ENCODE assay signal across 12 mouse cellular contexts in genomic region chr7:141087894-141088293, GRCm38 (mm10). TPM values are rescaled to one million over a fixed set of nuclear protein-coding genes. Genes with fewer than 3 reads are reported as not detected.
DNase-seq lines count a peak whose midpoint lies in the region; TF ChIP-seq lines count a peak whose summit lies in the region.
"Had no signal": no experiment of that assay in that cellular context is flagged by ENCODE, and none has a peak within 500 bp of the region (broad histone marks: within the 10 kb centered on the region; RNA-seq: fewer than 3 reads in every experiment).

No protein-coding gene starts in this region.

- peaks cover 3% of the 10 kb centered on the region; the same call in 1 of the 2 replicates for H3K4me1 ChIP-seq in bone marrow macrophage, adult 2 months (ENCODE audit: control insufficient read depth, insufficient read depth, low read length)

- TF ChIP-seq CTCF in bone marrow macrophage, adult 2 months (IDR thresholded peaks at IDR 0.05; ENCODE audit: low read depth, low read length): no peak

- no peak for TF ChIP-seq POLR2A in bone marrow macrophage, adult 2 months (IDR thresholded peaks at IDR 0.05; ENCODE audit: borderline replicate concordance, low read depth, low read length)

- peak overlapping the region; percentile 25 for H3K4me3 ChIP-seq in bone marrow macrophage, adult 2 months (ENCODE audit: insufficient read depth, low read length)
- H3K4me3 ChIP-seq: limb, embryonic 15.5 days had no signal

- no peak overlapping the region for H3K27ac ChIP-seq in bone marrow macrophage, adult 2 months (ENCODE audit: insufficient read depth, low read depth, low read length)
- H3K27ac ChIP-seq: forebrain, embryonic 10.5 days; limb, embryonic 15.5 days had no signal

- DNase-seq in spleen, postnatal 36 days (ENCODE audit: low spot score in 2 of 2): peak; percentile 54 to 56
- DNase-seq in spleen, postnatal 14 days (ENCODE audit: low spot score in 2 of 2): no peak
- peak; percentile 29 for DNase-seq in lung, postnatal 25 days (ENCODE audit: low spot score)
- peak; percentile 54 to 71 for DNase-seq in thymus, postnatal 36 days
- DNase-seq in retina, postnatal 1 day: no peak
- DNase-seq in cerebellum, adult 8-10 months: no peak
- no peak for DNase-seq in adrenal gland, adult 18-20 months (ENCODE audit: low spot score in 2 of 2)
- DNase-seq: cerebellum, adult 2 months; kidney, adult 11 months had no signal

RNA-seq across cellular contexts. Expression of gene Pkp3, which starts 9.9 kb away (rescaled TPM):
- polyA plus RNA-seq in bone marrow macrophage, adult 2 months (2012; ENCODE audit: insufficient read depth, insufficient read length, missing spikeins): not detected in 2 replicates
- total RNA-seq in adrenal gland, adult 18-20 months (2021): 1 to 10 TPM; 1.8 to 3.3 TPM

RNA-seq across cellular contexts. Expression of gene Sigirr, which starts 12.5 kb away (rescaled TPM):
- polyA plus RNA-seq in bone marrow macrophage, adult 2 months (2012; ENCODE audit: insufficient read depth, insufficient read length, missing spikeins): 1.6 and 3.9 TPM in 2 replicates
- 1 to 10 TPM; 2.0 to 2.7 TPM for total RNA-seq in adrenal gland, adult 18-20 months (2021)

RNA-seq across cellular contexts. Expression of gene B4galnt4, which starts 27.0 kb away (rescaled TPM):
- not detected in 2 replicates for polyA plus RNA-seq in bone marrow macrophage, adult 2 months (2012; ENCODE audit: insufficient read depth, insufficient read length, missing spikeins)
- 1 to 10 TPM; 1.3 to 2.7 TPM for total RNA-seq in adrenal gland, adult 18-20 months (2021)

RNA-seq across cellular contexts. Expression of gene Ano9, which starts 29.7 kb away (rescaled TPM):
- polyA plus RNA-seq in bone marrow macrophage, adult 2 months (2012; ENCODE audit: insufficient read depth, insufficient read length, missing spikeins): not detected in 2 replicates
- total RNA-seq in adrenal gland, adult 18-20 months (2021): under 1 TPM; 0.20 to 0.32 TPM

RNA-seq across cellular contexts. Expression of gene Ptdss2, which starts 34.3 kb away (rescaled TPM):
- polyA plus RNA-seq in bone marrow macrophage, adult 2 months (2012; ENCODE audit: insufficient read depth, insufficient read length, missing spikeins): 20.7 and 21.5 TPM in 2 replicates
- 10 to 100 TPM; 39.2 to 40.4 TPM for total RNA-seq in adrenal gland, adult 18-20 months (2021)

Comparison
In these comparisons a context has a peak if more than half of its experiments do, and no peak if none do; other contexts are left out.
1. DNase-seq: peak in spleen, postnatal 36 days (2 of 2), lung, postnatal 25 days (single experiment) and thymus, postnatal 36 days (2 of 2); none in spleen, postnatal 14 days (0 of 2), retina, postnatal 1 day (single experiment), cerebellum, adult 8-10 months (single experiment) and adrenal gland, adult 18-20 months (0 of 2).